ENCODE assay signal across 8 mouse cellular contexts in genomic region chr2:165883006-165883405, GRCm38 (mm10). TPM values are rescaled to one million over a fixed set of nuclear protein-coding genes. Genes with fewer than 3 reads are reported as not detected.
DNase-seq lines count a peak whose midpoint lies in the region; ATAC-seq and TF ChIP-seq lines count a peak whose summit lies in the region.

No protein-coding gene starts in this region.

- 0 out of 2 replicates have a peak, but pooled peaks have one; percentile 24 for TF ChIP-seq POLR2A in small intestine, adult 2 months (IDR thresholded peaks at IDR 0.05; ENCODE audit: low read depth, low read length)

- H3K36me3 ChIP-seq in forebrain, embryonic 11.5 days (ENCODE audit: control insufficient read depth, insufficient read depth, low read length): no peaks in the 10 kb centered on the region
- no peaks in the 10 kb centered on the region for H3K36me3 ChIP-seq in hindbrain, postnatal 0 days (ENCODE audit: insufficient read depth, low read length)
- H3K36me3 ChIP-seq in liver, embryonic 16.5 days (ENCODE audit: control insufficient read depth, insufficient read depth): no peaks in the 10 kb centered on the region
- peaks cover 4% of the 10 kb centered on the region for H3K36me3 ChIP-seq in small intestine, adult 2 months (ENCODE audit: control insufficient read depth, insufficient read depth, low read length)

- no peaks in the 10 kb centered on the region for H3K9me3 ChIP-seq in forebrain, embryonic 11.5 days (ENCODE audit: control insufficient read depth, low read length)
- H3K9me3 ChIP-seq in hindbrain, postnatal 0 days (ENCODE audit: low read length): no peaks in the 10 kb centered on the region
- H3K9me3 ChIP-seq in liver, embryonic 16.5 days (replicated peaks; ENCODE audit: control insufficient read depth, low read length): no peaks in the 10 kb centered on the region

- no peaks in the 10 kb centered on the region for H3K27me3 ChIP-seq in forebrain, embryonic 11.5 days (ENCODE audit: control insufficient read depth, insufficient read depth, low read length)
- no peaks in the 10 kb centered on the region for H3K27me3 ChIP-seq in hindbrain, postnatal 0 days (ENCODE audit: insufficient read depth, low read length)
- no peaks in the 10 kb centered on the region for H3K27me3 ChIP-seq in liver, embryonic 16.5 days (ENCODE audit: control insufficient read depth, insufficient read depth, low read depth, low read length)
- no peaks in the 10 kb centered on the region for H3K27me3 ChIP-seq in small intestine, adult 2 months (ENCODE audit: control insufficient read depth, insufficient read depth, low read length)

- peak overlapping the region; percentile 100 for H3K27ac ChIP-seq in forebrain, embryonic 11.5 days (ENCODE audit: low read depth, low read length)
- H3K27ac ChIP-seq in hindbrain, postnatal 0 days: peak overlapping the region; percentile 100
- peak overlapping the region; percentile 100 for H3K27ac ChIP-seq in liver, embryonic 16.5 days (ENCODE audit: low read length)
- peak overlapping the region; percentile 72 for H3K27ac ChIP-seq in small intestine, adult 2 months (ENCODE audit: insufficient read depth, low read depth, low read length)

- peaks cover 87% of the 10 kb centered on the region for H3K4me1 ChIP-seq in forebrain, embryonic 11.5 days (replicated peaks; ENCODE audit: control insufficient read depth, insufficient read depth, low read length)
- peaks cover 83% of the 10 kb centered on the region for H3K4me1 ChIP-seq in hindbrain, postnatal 0 days (ENCODE audit: insufficient read depth, low read length)
- peaks cover 91% of the 10 kb centered on the region for H3K4me1 ChIP-seq in liver, embryonic 16.5 days (ENCODE audit: control insufficient read depth, low read depth, low read length)
- peaks cover 66% of the 10 kb centered on the region for H3K4me1 ChIP-seq in small intestine, adult 2 months (ENCODE audit: control insufficient read depth, insufficient read depth, insufficient read length, low read length)

- no peak for TF ChIP-seq CTCF in hindbrain, postnatal 0 days (IDR thresholded peaks at IDR 0.05; ENCODE audit: low read depth)
- 0 out of 2 replicates have a peak, but pooled peaks have one; percentile 6 for TF ChIP-seq CTCF in small intestine, adult 2 months (IDR thresholded peaks at IDR 0.05; ENCODE audit: extremely low read depth, insufficient read length, insufficient replicate concordance, low read depth, low read length)

- 18% methylated on average over 6 of the region's 6 CpGs for WGBS in forebrain, embryonic 11.5 days
- 10% methylated on average over 6 of the region's 6 CpGs for WGBS in hindbrain, postnatal 0 days
- 2% methylated on average over 6 of the region's 6 CpGs for WGBS in liver, embryonic 16.5 days (ENCODE audit: insufficient replicate concordance)
- WGBS in small intestine, adult 2 months: 11% methylated on average over 6 of the region's 6 CpGs

- ATAC-seq in forebrain, embryonic 11.5 days (replicated peaks; ENCODE audit: low FRiP score): no peak
- no peak for ATAC-seq in hindbrain, postnatal 0 days
- no peak for ATAC-seq in liver, embryonic 16.5 days (ENCODE audit: low read depth)

- peak overlapping the region; percentile 84 for H3K9ac ChIP-seq in forebrain, embryonic 11.5 days (ENCODE audit: low read length)
- peak overlapping the region; percentile 36 for H3K9ac ChIP-seq in hindbrain, postnatal 0 days (replicated peaks; ENCODE audit: low read length)
- peak overlapping the region; percentile 83 for H3K9ac ChIP-seq in liver, embryonic 16.5 days (ENCODE audit: low read depth, low read length)

- DNase-seq in spleen, postnatal 4 days (ENCODE audit: low spot score in 2 of 2): peak; percentile 38 to 78
- DNase-seq in spleen, postnatal 14 days (ENCODE audit: low spot score in 2 of 2): no peak
- DNase-seq in forebrain, embryonic 11.5 days (ENCODE audit: low spot score): no peak
- DNase-seq in hindbrain, postnatal 0 days (ENCODE audit: low spot score): peak; percentile 39
- DNase-seq in gastrocnemius, postnatal 4 days (ENCODE audit: low spot score in 2 of 2): no peak
- DNase-seq in gastrocnemius, postnatal 25 days: no peak

- peak overlapping the region; percentile 72 for H3K4me2 ChIP-seq in forebrain, embryonic 11.5 days (ENCODE audit: low read depth, low read length, severe bottlenecking)
- H3K4me2 ChIP-seq in hindbrain, postnatal 0 days (ENCODE audit: low read depth, low read length): peak overlapping the region; percentile 58
- peak overlapping the region; percentile 90 for H3K4me2 ChIP-seq in liver, embryonic 16.5 days (ENCODE audit: low read depth, low read length)

- H3K4me3 ChIP-seq in forebrain, embryonic 11.5 days (ENCODE audit: low read depth, low read length): peak overlapping the region; percentile 25
- peak overlapping the region; percentile 11; the same call in 1 of the 2 replicates for H3K4me3 ChIP-seq in hindbrain, postnatal 0 days (ENCODE audit: low read length)
- peak overlapping the region; percentile 63 for H3K4me3 ChIP-seq in liver, embryonic 16.5 days (ENCODE audit: low read depth, low read length)
- H3K4me3 ChIP-seq in small intestine, adult 2 months (ENCODE audit: low read depth, low read length): peak overlapping the region; percentile 18

RNA-seq across cellular contexts. Expression of gene Zmynd8, which starts 15.8 kb away (rescaled TPM):
- polyA plus RNA-seq in forebrain, embryonic 11.5 days (2014; fragmentation: Nextera tagmentation; extraction: Ambion mirVana): 54.3 and 61.5 TPM in 2 replicates
- total RNA-seq in hindbrain, postnatal 0 days (2014; rRNA removed): 46.6 and 46.8 TPM in 2 replicates
- 53.0 and 56.9 TPM in 2 replicates for polyA plus RNA-seq in hindbrain, postnatal 0 days (2015; fragmentation: Nextera tagmentation; extraction: Ambion mirVana)
- 20.0 and 23.6 TPM in 2 replicates for polyA plus RNA-seq in liver, embryonic 16.5 days (2015; fragmentation: Nextera tagmentation; extraction: Ambion mirVana)
- polyA plus RNA-seq in small intestine, adult 2 months (2012; rRNA removed): 9.7 and 17.4 TPM in 2 replicates
- total RNA-seq in gastrocnemius, postnatal 4 days (2021): 10 to 100 TPM; 39.0 to 39.6 TPM
- total RNA-seq in gastrocnemius, postnatal 25 days (2021): 10 to 100 TPM; 17.1 to 18.4 TPM

Comparison
In these comparisons a context has a peak if more than half of its experiments do, and no peak if none do; other contexts are left out.
1. DNase-seq: peak in spleen, postnatal 4 days (2 of 2) and hindbrain, postnatal 0 days (single experiment); none in spleen, postnatal 14 days (0 of 2), forebrain, embryonic 11.5 days (single experiment), gastrocnemius, postnatal 4 days (0 of 2) and gastrocnemius, postnatal 25 days (single experiment).
2. H3K4me3 ChIP-seq: peak in every context shown above with its lines; median percentile 63 in liver, embryonic 16.5 days; 25 in forebrain, embryonic 11.5 days; 18 in small intestine, adult 2 months; 11 in hindbrain, postnatal 0 days.
3. Peak in every context shown above with its lines, with median percentiles within 50 percentile points of each other: H3K27ac ChIP-seq, H3K4me2 ChIP-seq and H3K9ac ChIP-seq.